Mouse (Mus musculus) liver, embryonic 14.5 days (tissue): Measurements from ENCODE around the gene Hk1.

Experiments used
- CTCF ChIP-seq: IDR thresholded peaks from 2 replicates; pipeline ENCODE4 v1.5.1; 2016; ENCODE audit warnings: antibody characterized with exemption, low read depth, control low read depth
- EP300 ChIP-seq: IDR thresholded peaks from 2 replicates; pipeline ENCODE4 v1.6.1; 2016; ENCODE audit warnings: antibody characterized with exemption, low read depth

GRCm38 (mm10) chr10:62412906-62413605 lies 33.3 kb upstream of the Hk1 start:
- TF ChIP-seq CTCF (no peak), EP300 (no peak)
